Mouse (Mus musculus) heart, adult 2 months (tissue): ENCODE measurements around the gene Tmem91.

ENCODE experiments used
- CTCF ChIP-seq: fragments of 200-600 bp; IDR thresholded peaks from 2 replicates; pipeline ENCODE4 v1.8.1; 2022; ENCODE audit warnings: antibody characterized with exemption, mild to moderate bottlenecking, moderate library complexity
- POLR2A ChIP-seq: fragments of 200-500 bp; IDR thresholded peaks from 2 replicates; pipeline ENCODE4 v1.6.1; 2011; ENCODE audit warnings: mild to moderate bottlenecking, low read depth, low read length, control low read depth; ENCODE audit not compliant: insufficient read depth

GRCm38 (mm10) chr7:25712801-25713200 lies 37.8 kb upstream of the Tmem91 start:
- no peak for TF ChIP-seq POLR2A
- no peak for TF ChIP-seq CTCF
